Mouse (Mus musculus): ENCODE measurements at regions not wholly inside any gene's neighbourhood (a gene's known extent, or its start where the extent isn't known, plus 50 kb on each side); places are given as distances from the start of the nearest gene placed in this dataset.

DNA sequence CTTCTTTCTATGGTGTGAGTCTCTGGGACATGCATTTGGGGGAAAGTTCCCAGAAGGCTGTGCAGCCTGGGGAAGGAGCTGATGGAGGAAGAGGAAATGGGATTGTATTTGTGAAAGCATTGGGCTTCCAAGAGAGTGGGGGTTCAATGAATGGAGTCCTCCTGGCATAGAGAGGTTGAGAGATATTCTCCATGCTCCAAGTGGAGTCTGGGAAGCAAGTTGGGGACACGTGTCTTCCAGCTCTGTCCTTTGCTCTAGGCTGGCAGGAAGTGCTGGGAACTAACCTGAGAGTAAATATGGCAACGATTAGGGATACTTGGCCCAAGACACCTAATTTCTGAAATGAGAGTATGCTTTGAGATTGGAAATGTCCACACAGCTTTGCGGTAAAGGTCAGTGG lies 58.3 kb upstream of the Ahctf1 start:
- Histone ChIP-seq H3K4me1 (ENCODE audit: control insufficient read depth in 1 of 2, insufficient read depth in 2 of 2) (peaks cover 8 to 16% of the 10 kb centered on the region in 2 experiments), H3K4me2 (ENCODE audit: insufficient read depth, low read depth, poor library complexity, severe bottlenecking) (no peak overlapping the region), H3K4me3 (replicated peaks in 1 of 3; ENCODE audit: low read depth in 2 of 3, low read length in 2 of 3, poor library complexity in 1 of 3) (no peak overlapping the region), H3K79me2 (replicated peaks; ENCODE audit: control insufficient read depth, extremely low read depth, insufficient read depth, poor library complexity, severe bottlenecking) (no peaks in the 10 kb centered on the region), H3K9ac (ENCODE audit: insufficient read depth, low read depth) (no peak overlapping the region), H3K27ac (ENCODE audit: insufficient read depth, low read depth) (no peak overlapping the region), H3K27me3 (replicated peaks) (no peaks in the 10 kb centered on the region), H3K36me3 (replicated peaks in 1 of 2; ENCODE audit: control insufficient read depth in 1 of 2, insufficient read depth in 1 of 2, low read length in 1 of 2) (peaks cover under 1 to 38% of the 10 kb centered on the region in 2 experiments), H3K9me3 (replicated peaks; ENCODE audit: low read length) (no peaks in the 10 kb centered on the region)
- dilution Hi-C loops (cut with MboI; ENCODE audit: extremely low pct_ligation_motif_present, extremely low pct_unique_long_range_greater_than_20kb, low sequenced_read_pairs) (no loop called here), in situ Hi-C loops (cut with MboI; ENCODE audit: low pct_ligation_motif_present, low pct_unique_long_range_greater_than_20kb, low sequenced_read_pairs) (loop anchor here (25.0 kb wide), 1 partner anchor 551 kb away; no protein-coding TSS in a partner anchor)
- DNase-seq (ENCODE audit: extremely low read depth): no peak
- TF ChIP-seq MAFK (IDR thresholded peaks at IDR 0.05; ENCODE audit: insufficient replicate concordance, low read length) (no peak), POLR2A (IDR thresholded peaks at IDR 0.05; ENCODE audit: low read depth, low read length) (no peak), JUN (IDR thresholded peaks at IDR 0.05; ENCODE audit: insufficient read depth, low read depth, low read length) (no peak), NRF1 (IDR thresholded peaks at IDR 0.05; ENCODE audit: low read depth, low read length) (no peak), RCOR1 (conservative IDR thresholded peaks at IDR 0.05; ENCODE audit: low read depth, low read length) (no peak), UBTF (IDR thresholded peaks at IDR 0.05; ENCODE audit: low read depth, low read length) (no peak), ZMIZ1 (IDR thresholded peaks at IDR 0.05; ENCODE audit: low read depth, low read length) (no peak), IRF4 (IDR thresholded peaks at IDR 0.05; ENCODE audit: low read depth, low read length) (no peak), GABPA (IDR thresholded peaks at IDR 0.05; ENCODE audit: insufficient replicate concordance, low read depth, low read length) (no peak), RAD21 (IDR thresholded peaks at IDR 0.05; ENCODE audit: low read depth, low read length) (no peak), JUND (conservative IDR thresholded peaks at IDR 0.05; ENCODE audit: low read depth, low read length) (no peak), CHD1 (IDR thresholded peaks at IDR 0.05; ENCODE audit: low read depth, low read length) (no peak), ELF1 (IDR thresholded peaks at IDR 0.05; ENCODE audit: low read depth, low read length) (no peak), USF2 (conservative IDR thresholded peaks at IDR 0.05; ENCODE audit: low read depth, low read length) (no peak), USF1 (IDR thresholded peaks at IDR 0.05; ENCODE audit: low read depth, low read length) (no peak), MYC (IDR thresholded peaks at IDR 0.05; ENCODE audit: low read depth, low read length) (no peak), ETS1 (conservative IDR thresholded peaks at IDR 0.05; ENCODE audit: low read depth, low read length) (no peak), HCFC1 (IDR thresholded peaks at IDR 0.05; ENCODE audit: low read depth, low read length) (no peak), ZC3H11A (IDR thresholded peaks at IDR 0.05; ENCODE audit: low read depth, low read length) (no peak), KAT2A (IDR thresholded peaks at IDR 0.05; ENCODE audit: insufficient replicate concordance, low read length) (no peak)

DNA sequence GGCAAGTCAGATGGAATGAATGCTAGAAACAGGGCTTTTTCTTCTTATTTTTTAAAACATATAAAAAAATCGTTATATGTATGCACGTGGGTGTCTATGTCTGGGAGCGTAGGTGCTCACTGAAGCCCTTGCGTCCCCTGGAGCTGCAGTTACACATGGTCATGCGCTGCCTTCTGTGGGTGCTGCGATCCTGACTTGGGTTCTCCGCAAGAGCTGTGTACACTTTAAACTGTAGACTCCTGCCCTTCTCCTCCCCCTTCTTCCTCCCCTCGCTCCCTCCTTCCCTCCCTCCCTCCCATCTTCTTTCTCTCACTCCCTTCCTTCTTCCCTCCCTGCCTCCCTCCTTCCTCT lies 56.0 kb upstream of the Ahctf1 start:
- no peak overlapping the region for H3K27ac ChIP-seq (ENCODE audit: insufficient read depth, low read depth)
- TF ChIP-seq ZNF384 (IDR thresholded peaks at IDR 0.05; ENCODE audit: low read depth, low read length) (no peak), USF1 (IDR thresholded peaks at IDR 0.05; ENCODE audit: low read depth, low read length) (no peak), TBP (conservative IDR thresholded peaks at IDR 0.05; ENCODE audit: low read depth, low read length) (no peak), MXI1 (IDR thresholded peaks at IDR 0.05; ENCODE audit: low read depth, low read length) (no peak), JUND (conservative IDR thresholded peaks at IDR 0.05; ENCODE audit: low read depth, low read length) (no peak), SMC3 (IDR thresholded peaks at IDR 0.05; ENCODE audit: low read depth, low read length) (no peak), JUN (IDR thresholded peaks at IDR 0.05; ENCODE audit: insufficient read depth, low read depth, low read length) (no peak), CTCF (conservative IDR thresholded peaks at IDR 0.05 in 1 of 2, IDR thresholded peaks at IDR 0.05 in 1 of 2; ENCODE audit: low read depth in 2 of 2, low read length in 2 of 2) (no peak), PAX5 (IDR thresholded peaks at IDR 0.05; ENCODE audit: low read length) (no peak)
- H3K9me3 ChIP-seq (replicated peaks; ENCODE audit: low read length): no peaks in the 10 kb centered on the region
- no peaks in the 10 kb centered on the region for H3K79me2 ChIP-seq (replicated peaks; ENCODE audit: control insufficient read depth, extremely low read depth, insufficient read depth, poor library complexity, severe bottlenecking)
- DNase-seq (ENCODE audit: extremely low read depth): no peak
- H3K4me3 ChIP-seq (replicated peaks in 1 of 3; ENCODE audit: low read depth in 2 of 3, low read length in 2 of 3, poor library complexity in 1 of 3): no peak overlapping the region
- H3K36me3 ChIP-seq (replicated peaks in 1 of 2; ENCODE audit: control insufficient read depth in 1 of 2, insufficient read depth in 1 of 2, low read length in 1 of 2): peaks cover 4 to 39% of the 10 kb centered on the region in 2 experiments
- no peak overlapping the region for H3K4me2 ChIP-seq (ENCODE audit: insufficient read depth, low read depth, poor library complexity, severe bottlenecking)
- H3K27me3 ChIP-seq (replicated peaks): no peaks in the 10 kb centered on the region
- H3K9ac ChIP-seq (ENCODE audit: insufficient read depth, low read depth): no peak overlapping the region
- dilution Hi-C loops (cut with MboI; ENCODE audit: extremely low pct_ligation_motif_present, extremely low pct_unique_long_range_greater_than_20kb, low sequenced_read_pairs): no loop called here
- in situ Hi-C loops (cut with MboI; ENCODE audit: low pct_ligation_motif_present, low pct_unique_long_range_greater_than_20kb, low sequenced_read_pairs): loop anchor here (25.0 kb wide), 1 partner anchor 553 kb away; no protein-coding TSS in a partner anchor
- H3K4me1 ChIP-seq (ENCODE audit: control insufficient read depth in 1 of 2, insufficient read depth in 2 of 2): peaks cover 8 to 16% of the 10 kb centered on the region in 2 experiments
